Mouse (Mus musculus) stomach, postnatal 0 days (tissue): ENCODE data around the gene Spg11.

Experiments
- CTCF ChIP-seq: IDR thresholded peaks from 2 replicates; pipeline ENCODE4 v1.5.1; 2016; ENCODE audit warnings: antibody characterized with exemption, low read depth, mild to moderate bottlenecking, moderate library complexity
- EP300 ChIP-seq: optimal IDR thresholded peaks from 2 replicates; pipeline ENCODE3; 2016; ENCODE audit warnings: antibody characterized with exemption

DNA sequence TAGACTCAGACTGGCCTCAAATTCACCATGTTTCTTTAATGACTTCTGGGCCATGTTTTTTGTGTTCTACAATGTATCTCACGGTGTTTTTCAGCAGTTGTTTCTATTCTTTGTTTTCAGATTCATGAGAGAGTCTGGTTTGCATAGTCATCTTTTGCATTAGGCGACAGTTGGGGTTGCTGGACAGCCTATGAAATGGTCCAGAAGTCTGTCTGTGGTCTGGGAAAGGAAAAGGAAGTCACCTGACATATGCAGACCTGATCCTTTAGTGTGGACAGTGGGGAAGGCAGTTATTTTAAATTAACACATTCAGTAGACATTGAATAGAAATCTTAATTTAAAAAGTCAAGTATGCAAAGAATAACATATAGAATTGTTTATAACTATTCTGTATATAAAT, 44.3 kb upstream of the Spg11 start:
- TF ChIP-seq EP300: no peak
- no peak for TF ChIP-seq CTCF
